Mouse (Mus musculus) hindbrain, embryonic 15.5 days (tissue): ENCODE measurements around the gene Stmn1. TPM values are rescaled to one million over a fixed set of nuclear protein-coding genes. Genes with fewer than 3 reads are reported as not detected.
A peak's percentile ranks its signal among the peaks of the same experiment; 100 is the strongest.

Experiments used
- ATAC-seq: fragments of 200-750 bp; cut with Nextera tagmentation; 2 replicates; pipeline ENCODE4 v1.8.0; 2017; ENCODE audit warnings: low read depth, moderate number of reproducible peaks, moderate TSS enrichment; ENCODE audit not compliant: low FRiP score
- H3K27ac ChIP-seq: fragments of 300-500 bp; sonication (generic); replicated peaks from 2 replicates; pipeline ENCODE4 v1.5.1; 2015; ENCODE audit warnings: mild to moderate bottlenecking, inconsistent platforms
- H3K27me3 ChIP-seq: fragments of 300-500 bp; sonication (generic); 2 replicates; pipeline ENCODE4 v1.6.1; 2015; ENCODE audit warnings: control low read depth, inconsistent platforms
- H3K36me3 ChIP-seq: fragments of 300-500 bp; sonication (generic); 2 replicates; pipeline ENCODE4 v1.6.1; 2015; ENCODE audit warnings: control low read depth, inconsistent platforms
- H3K4me1 ChIP-seq: fragments of 300-500 bp; sonication (generic); replicated peaks from 2 replicates; pipeline ENCODE4 v1.6.1; 2015; ENCODE audit warnings: control low read depth, inconsistent platforms
- H3K4me2 ChIP-seq: fragments of 300-500 bp; sonication (generic); 2 replicates; pipeline ENCODE4 v1.6.1; 2015; ENCODE audit warnings: moderate library complexity, mild to moderate bottlenecking, inconsistent platforms
- H3K4me3 ChIP-seq: fragments of 300-500 bp; sonication (generic); 2 replicates; pipeline ENCODE4 v1.5.1; 2015; ENCODE audit warnings: mild to moderate bottlenecking, inconsistent platforms
- H3K9ac ChIP-seq: fragments of 300-500 bp; sonication (generic); 2 replicates; pipeline ENCODE4 v1.6.1; 2015; ENCODE audit warnings: inconsistent platforms
- H3K9me3 ChIP-seq: fragments of 300-500 bp; sonication (generic); 2 replicates; pipeline ENCODE4 v1.6.1; 2016; ENCODE audit warnings: control low read depth, inconsistent platforms
- WGBS: fragments of 180-500 bp; shearing (Covaris S2); methylation state at CpG from one replicate; pipeline ENCODE4 v1.1.7; 2015; 5-methylcytosine and 5-hydroxymethylcytosine counted together
- polyA plus RNA-seq: library from polyadenylated mRNA; unstranded; fragments of >200 nt; fragmentation: Nextera tagmentation; extraction: Ambion mirVana; gene quantifications from 2 replicates; pipeline ENCODE4 v1.2.1, GENCODE M21; 2015

Stmn1 gene
- polyA plus RNA-seq, 1 experiment from 2014 or later = 6,036 TPM

DNA sequence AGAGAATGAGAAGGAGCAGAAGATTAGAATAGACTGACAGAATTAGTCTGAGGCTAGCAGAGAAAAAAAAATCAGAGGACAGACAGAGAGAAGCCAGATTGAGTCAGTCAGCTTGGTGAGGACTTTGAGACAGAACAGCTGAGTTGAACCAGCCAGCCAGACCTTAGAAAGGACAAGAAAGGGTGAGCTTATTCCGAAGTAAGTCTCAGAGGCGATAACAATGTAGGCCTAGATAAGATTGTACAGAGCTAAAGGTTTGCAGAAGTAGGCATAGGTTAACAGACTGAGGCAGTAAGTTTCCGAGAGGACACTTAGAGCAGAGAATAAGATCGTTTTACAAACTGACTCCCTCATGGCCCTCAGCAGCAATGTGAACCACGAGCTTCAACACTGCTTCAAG is 6.9 kb upstream of the Stmn1 start:
- no peaks in the 10 kb centered on the region for H3K9me3 ChIP-seq
- H3K27ac ChIP-seq = no peak overlapping the region
- H3K9ac ChIP-seq = no peak overlapping the region
- H3K27me3 ChIP-seq = no peaks in the 10 kb centered on the region
- WGBS = 83% methylated on average over 5 of the region's 5 CpGs
- no peak overlapping the region for H3K4me3 ChIP-seq
- ATAC-seq = no peak
- no peak overlapping the region for H3K4me2 ChIP-seq
- H3K4me1 ChIP-seq = peaks cover 16% of the 10 kb centered on the region
- no peaks in the 10 kb centered on the region for H3K36me3 ChIP-seq

DNA sequence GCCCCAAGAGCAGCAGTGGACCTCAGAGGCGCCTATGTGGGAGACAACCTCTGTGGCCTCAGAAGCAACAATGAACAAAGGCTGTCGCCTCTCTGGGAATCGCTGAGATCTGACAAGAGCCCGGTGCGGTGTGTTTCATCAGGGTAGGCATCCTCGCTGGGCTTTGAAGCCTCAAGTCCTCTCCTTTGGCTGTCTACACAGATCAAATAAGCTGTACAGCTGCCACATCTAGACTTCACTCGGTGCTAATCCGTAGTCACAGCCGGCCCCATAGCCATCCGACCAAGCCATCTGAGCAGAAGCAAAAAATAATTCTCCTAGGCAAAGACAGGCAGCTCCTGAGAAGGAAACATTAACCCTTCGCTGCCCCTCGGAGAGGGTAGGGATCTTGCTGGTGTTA is 2.3 kb upstream of the Stmn1 start:
- WGBS = 33% methylated on average over 12 of the region's 12 CpGs
- Histone ChIP-seq H3K36me3 (peaks cover 2% of the 10 kb centered on the region; the same call in 1 of the 2 replicates), H3K9ac (peak overlapping the region; percentile 35), H3K4me3 (peak overlapping the region; percentile 14; the same call in 1 of the 2 replicates), H3K9me3 (no peaks in the 10 kb centered on the region), H3K27ac (peak overlapping the region; percentile 98), H3K4me2 (peak overlapping the region; percentile 86), H3K4me1 (peaks cover 32% of the 10 kb centered on the region), H3K27me3 (no peaks in the 10 kb centered on the region)
- no peak for ATAC-seq

GRCm38 (mm10) chr4:134466381-134467262 is 1.5 kb upstream of the Stmn1 start:
- Histone ChIP-seq H3K36me3 (peaks cover 9% of the 10 kb centered on the region), H3K9me3 (no peaks in the 10 kb centered on the region), H3K4me2 (peak overlapping the region; percentile 86), H3K9ac (peak overlapping the region; percentile 66), H3K4me1 (peaks cover 39% of the 10 kb centered on the region), H3K4me3 (peak overlapping the region; percentile 88), H3K27ac (peak overlapping the region; percentile 98), H3K27me3 (no peaks in the 10 kb centered on the region)
- WGBS = 36% methylated on average over 11 of the region's 11 CpGs
- ATAC-seq = no peak

DNA sequence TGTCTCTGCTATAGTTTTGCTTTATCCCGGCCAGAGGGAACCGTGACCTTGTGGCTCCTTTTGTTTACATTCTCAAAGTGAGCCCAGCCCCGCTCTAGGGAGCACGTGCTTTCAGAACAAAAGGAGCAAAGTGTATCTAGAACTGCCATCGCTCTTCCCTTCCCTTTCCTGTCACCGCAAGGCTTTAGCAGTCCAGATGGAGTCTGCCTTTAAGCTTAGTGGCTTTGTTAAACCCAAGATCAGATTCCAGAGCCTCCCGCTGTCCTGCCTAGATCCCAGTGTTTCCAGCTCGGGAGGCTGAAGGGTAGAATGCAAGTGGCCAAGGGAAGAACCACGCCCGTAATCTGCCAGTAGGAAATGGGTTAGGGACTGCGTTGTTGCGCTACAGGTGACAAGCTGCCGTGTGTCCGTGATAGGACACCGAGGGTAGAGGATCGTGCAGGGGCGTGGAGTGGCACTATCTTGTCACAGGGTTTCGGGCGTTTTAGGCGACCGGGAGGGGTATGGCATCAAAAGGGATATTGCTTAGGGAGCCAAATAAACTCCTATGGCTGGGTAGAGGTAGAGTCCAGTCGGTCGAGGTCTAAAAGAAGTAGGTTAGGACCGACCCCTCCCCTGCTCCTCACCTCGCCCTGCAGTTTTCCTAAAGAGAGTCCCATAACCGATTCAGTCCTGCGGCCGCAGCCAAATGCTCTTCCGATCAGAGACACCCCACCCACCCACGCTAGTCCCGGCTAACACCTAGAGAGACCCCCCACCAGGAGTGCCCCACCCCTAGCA is 495 bp upstream of the Stmn1 start:
- peak overlapping the region; percentile 88 for H3K4me3 ChIP-seq
- peaks cover 18% of the 10 kb centered on the region for H3K36me3 ChIP-seq
- no peaks in the 10 kb centered on the region for H3K9me3 ChIP-seq
- peak overlapping the region; percentile 86 for H3K4me2 ChIP-seq
- H3K27me3 ChIP-seq = no peaks in the 10 kb centered on the region
- H3K4me1 ChIP-seq = peaks cover 48% of the 10 kb centered on the region
- H3K27ac ChIP-seq = peak overlapping the region; percentile 98
- WGBS = under 1% methylated on average over 31 of the region's 31 CpGs
- peak overlapping the region; percentile 66 for H3K9ac ChIP-seq
- ATAC-seq = peak; percentile 52

DNA sequence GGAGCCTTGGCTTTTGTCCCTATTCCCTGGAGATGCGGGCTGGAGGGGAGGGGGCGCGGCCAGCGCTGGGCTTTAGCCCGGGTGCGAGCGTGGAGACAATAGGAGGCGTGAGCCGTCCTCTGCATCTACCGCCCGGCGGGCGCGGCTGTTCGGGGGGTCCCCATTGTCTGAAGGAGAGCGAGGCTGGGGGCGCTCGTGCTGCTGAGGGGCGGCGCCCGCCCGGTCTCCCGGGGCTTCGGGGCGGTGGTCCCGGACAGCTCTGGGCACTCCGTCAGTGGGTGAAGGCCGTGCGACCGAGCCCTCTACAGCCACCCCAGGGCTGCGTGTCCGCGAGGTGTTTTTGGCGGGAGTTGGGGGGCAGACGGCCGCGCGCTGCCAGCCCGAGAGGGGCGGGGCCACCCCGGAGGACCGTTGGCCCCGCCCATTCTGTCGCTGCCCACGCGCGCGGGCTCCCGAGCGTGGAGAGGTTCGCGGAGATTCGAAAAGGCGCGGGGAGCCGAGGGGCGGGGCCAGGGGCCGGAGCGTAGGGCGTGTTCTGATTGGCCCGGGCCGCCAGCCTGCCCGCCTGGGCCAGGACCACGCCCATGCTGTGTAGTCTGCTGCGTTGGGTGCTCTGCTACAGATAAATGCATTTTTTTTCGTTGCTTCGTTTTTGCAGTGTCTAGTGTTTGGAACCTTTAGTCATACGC is 602 bp downstream of the Stmn1 start:
- peak; percentile 83 for ATAC-seq
- Histone ChIP-seq H3K9me3 (no peaks in the 10 kb centered on the region), H3K27ac (peak overlapping the region; percentile 98), H3K27me3 (no peaks in the 10 kb centered on the region), H3K4me2 (peak overlapping the region; percentile 86), H3K4me1 (peaks cover 55% of the 10 kb centered on the region), H3K9ac (peak overlapping the region; percentile 99), H3K4me3 (peak overlapping the region; percentile 88), H3K36me3 (peaks cover 24% of the 10 kb centered on the region)
- under 1% methylated on average over 68 of the region's 68 CpGs for WGBS

- peak overlapping the region; percentile 98 for H3K27ac ChIP-seq
- no peaks in the 10 kb centered on the region for H3K9me3 ChIP-seq
- no peak for ATAC-seq
- peak overlapping the region; percentile 99 for H3K9ac ChIP-seq
- H3K4me2 ChIP-seq = peak overlapping the region; percentile 86
- peaks cover 62% of the 10 kb centered on the region for H3K4me1 ChIP-seq
- peak overlapping the region; percentile 88 for H3K4me3 ChIP-seq
- peaks cover 30% of the 10 kb centered on the region for H3K36me3 ChIP-seq
- H3K27me3 ChIP-seq = no peaks in the 10 kb centered on the region
- WGBS = 2% methylated on average over 6 of the region's 6 CpGs
These were observed 1.2 kb downstream of the Stmn1 start for GRCm38 (mm10) chr4:134469341-134469796.

DNA sequence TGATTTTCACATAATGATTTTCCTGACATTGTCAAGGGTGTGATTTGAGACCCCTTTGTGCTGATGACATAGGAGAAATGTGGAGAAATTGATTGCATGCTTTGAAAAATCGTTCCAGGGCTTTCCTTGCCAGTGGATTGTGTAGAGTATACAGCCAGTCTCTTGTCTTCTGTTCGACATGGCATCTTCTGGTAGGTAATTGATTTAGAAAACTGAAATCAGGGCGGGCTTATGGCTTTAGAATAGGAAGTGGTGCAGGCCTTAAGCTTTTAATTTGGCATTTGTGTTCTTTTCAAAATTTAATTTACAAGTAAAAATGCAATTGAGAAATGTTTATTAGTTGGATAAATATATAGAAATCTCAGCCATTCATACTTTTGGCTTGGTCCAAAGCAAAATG is 1.9 kb downstream of the Stmn1 start:
- H3K9me3 ChIP-seq = no peaks in the 10 kb centered on the region
- peak overlapping the region; percentile 99 for H3K9ac ChIP-seq
- no peak for ATAC-seq
- peaks cover 64% of the 10 kb centered on the region for H3K4me1 ChIP-seq
- 25% methylated on average over 3 of the region's 3 CpGs for WGBS
- H3K4me3 ChIP-seq = peak overlapping the region; percentile 88
- H3K27me3 ChIP-seq = no peaks in the 10 kb centered on the region
- H3K36me3 ChIP-seq = peaks cover 37% of the 10 kb centered on the region
- peak overlapping the region; percentile 86 for H3K4me2 ChIP-seq
- peak overlapping the region; percentile 98 for H3K27ac ChIP-seq

- no peak for ATAC-seq
- Histone ChIP-seq H3K4me1 (peaks cover 53% of the 10 kb centered on the region), H3K4me2 (peak overlapping the region; percentile 86), H3K27me3 (no peaks in the 10 kb centered on the region), H3K27ac (peak overlapping the region; percentile 78), H3K36me3 (peaks cover 51% of the 10 kb centered on the region), H3K4me3 (peak overlapping the region; percentile 88), H3K9me3 (no peaks in the 10 kb centered on the region), H3K9ac (peak overlapping the region; percentile 99; the same call in 1 of the 2 replicates)
These were observed 3.3 kb downstream of the Stmn1 start for GRCm38 (mm10) chr4:134471469-134471868.

DNA sequence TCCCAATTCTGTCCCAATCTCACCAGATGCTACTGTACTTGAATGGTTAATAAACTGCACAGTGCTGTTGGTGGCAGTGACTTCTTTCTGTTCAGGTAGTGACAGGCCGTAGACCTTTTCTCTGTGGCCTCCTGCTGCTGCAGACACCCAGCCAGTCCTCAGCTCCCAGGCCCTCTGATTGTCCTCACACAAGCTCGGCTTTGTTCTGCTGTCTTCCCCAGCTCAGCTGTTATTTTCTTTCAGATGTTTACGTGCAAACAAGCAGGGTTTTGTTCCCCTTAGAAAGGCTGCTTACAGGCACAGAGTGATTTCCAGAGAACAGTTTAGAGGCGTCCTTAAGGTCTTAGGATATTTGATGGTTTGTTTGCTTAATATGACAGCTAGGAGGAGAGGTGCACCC is 5.6 kb downstream of the Stmn1 start:
- Histone ChIP-seq H3K4me2 (peak overlapping the region; percentile 18; the same call in 1 of the 2 replicates), H3K4me3 (0 out of 2 replicates have a peak overlapping the region, but pooled peaks have one; percentile 6), H3K9me3 (no peaks in the 10 kb centered on the region), H3K9ac (peak overlapping the region; percentile 18; the same call in 1 of the 2 replicates), H3K36me3 (peaks cover 58% of the 10 kb centered on the region), H3K27me3 (no peaks in the 10 kb centered on the region), H3K27ac (peak overlapping the region; percentile 76), H3K4me1 (peaks cover 48% of the 10 kb centered on the region)
- WGBS = 51% methylated on average over 4 of the region's 4 CpGs
- no peak for ATAC-seq

- peak overlapping the region; percentile 76 for H3K27ac ChIP-seq
- H3K9me3 ChIP-seq = no peaks in the 10 kb centered on the region
- peak overlapping the region; percentile 6; the same call in 1 of the 2 replicates for H3K4me3 ChIP-seq
- no peaks in the 10 kb centered on the region for H3K27me3 ChIP-seq
- peaks cover 48% of the 10 kb centered on the region for H3K4me1 ChIP-seq
- H3K36me3 ChIP-seq = peaks cover 58% of the 10 kb centered on the region
- ATAC-seq = no peak
- peak overlapping the region; percentile 18; the same call in 1 of the 2 replicates for H3K4me2 ChIP-seq
- WGBS = 22% methylated on average over 8 of the region's 8 CpGs
- H3K9ac ChIP-seq = peak overlapping the region; percentile 18; the same call in 1 of the 2 replicates
These were observed 6.1 kb downstream of the Stmn1 start for GRCm38 (mm10) chr4:134474240-134474639.

- Histone ChIP-seq H3K4me3 (no peak overlapping the region), H3K4me1 (peaks cover 37% of the 10 kb centered on the region), H3K4me2 (no peak overlapping the region), H3K9me3 (no peaks in the 10 kb centered on the region), H3K36me3 (peaks cover 47% of the 10 kb centered on the region), H3K9ac (no peak overlapping the region), H3K27ac (peak overlapping the region; percentile 50), H3K27me3 (no peaks in the 10 kb centered on the region)
- 89% methylated on average over 8 of the region's 8 CpGs for WGBS
- no peak; the same call in 1 of the 2 replicates for ATAC-seq
These were observed 8.8 kb downstream of the Stmn1 start for GRCm38 (mm10) chr4:134476899-134477298.
